Mouse (Mus musculus) small intestine, adult 2 months (tissue): ENCODE results near the gene Srrm3. TPM values are rescaled to one million over a fixed set of nuclear protein-coding genes. Genes with fewer than 3 reads are reported as not detected.

Experiments used
- H3K27ac ChIP-seq: fragments of 200-500 bp; 2 replicates; pipeline ENCODE4 v1.5.1; 2012; ENCODE audit warnings: low read depth, low read length, control low read depth, inconsistent platforms; ENCODE audit not compliant: insufficient read depth
- H3K27me3 ChIP-seq: fragments of 200-500 bp; 2 replicates; pipeline ENCODE4 v1.6.1; 2012; ENCODE audit warnings: mild to moderate bottlenecking, moderate library complexity, low read length, inconsistent platforms; ENCODE audit not compliant: control insufficient read depth, insufficient read depth
- H3K36me3 ChIP-seq: fragments of 200-500 bp; 2 replicates; pipeline ENCODE4 v1.6.1; 2012; ENCODE audit warnings: mild to moderate bottlenecking, low read length, control low read depth, inconsistent platforms; ENCODE audit not compliant: control insufficient read depth, insufficient read depth
- H3K4me1 ChIP-seq: fragments of 200-500 bp; 2 replicates; pipeline ENCODE4 v1.6.1; 2012; ENCODE audit warnings: low read length, inconsistent platforms, mixed read lengths; ENCODE audit not compliant: control insufficient read depth, insufficient read depth, insufficient read length
- H3K4me3 ChIP-seq: fragments of 200-500 bp; 2 replicates; pipeline ENCODE4 v1.5.1; 2012; ENCODE audit warnings: low read depth, mild to moderate bottlenecking, control low read depth, inconsistent platforms, low read length, moderate library complexity
- CTCF ChIP-seq: fragments of 200-500 bp; IDR thresholded peaks from 2 replicates; pipeline ENCODE4 v1.5.1; 2012; ENCODE audit warnings: low read depth, mild to moderate bottlenecking, control low read depth, inconsistent platforms, low read length, moderate library complexity, mixed read lengths; ENCODE audit not compliant: insufficient replicate concordance, insufficient read length; ENCODE audit errors: extremely low read depth
- POLR2A ChIP-seq: fragments of 200-500 bp; IDR thresholded peaks from 2 replicates; pipeline ENCODE4 v1.6.1; 2012; ENCODE audit warnings: low read depth, mild to moderate bottlenecking, control low read depth, inconsistent platforms, low read length, moderate library complexity
- WGBS: fragments of 180-500 bp; shearing (Covaris S2); methylation state at CpG from one replicate; pipeline ENCODE4 v1.1.7; 2018; 5-methylcytosine and 5-hydroxymethylcytosine counted together
- polyA plus RNA-seq: library from polyadenylated mRNA; depleted of rRNA; stranded (reverse); fragments of >200 nt; gene quantifications from 2 replicates; pipeline ENCODE4 v1.2.3, GENCODE M21; 2012

Srrm3 gene
- polyA plus RNA-seq, 1 experiment: 0.19 TPM

DNA sequence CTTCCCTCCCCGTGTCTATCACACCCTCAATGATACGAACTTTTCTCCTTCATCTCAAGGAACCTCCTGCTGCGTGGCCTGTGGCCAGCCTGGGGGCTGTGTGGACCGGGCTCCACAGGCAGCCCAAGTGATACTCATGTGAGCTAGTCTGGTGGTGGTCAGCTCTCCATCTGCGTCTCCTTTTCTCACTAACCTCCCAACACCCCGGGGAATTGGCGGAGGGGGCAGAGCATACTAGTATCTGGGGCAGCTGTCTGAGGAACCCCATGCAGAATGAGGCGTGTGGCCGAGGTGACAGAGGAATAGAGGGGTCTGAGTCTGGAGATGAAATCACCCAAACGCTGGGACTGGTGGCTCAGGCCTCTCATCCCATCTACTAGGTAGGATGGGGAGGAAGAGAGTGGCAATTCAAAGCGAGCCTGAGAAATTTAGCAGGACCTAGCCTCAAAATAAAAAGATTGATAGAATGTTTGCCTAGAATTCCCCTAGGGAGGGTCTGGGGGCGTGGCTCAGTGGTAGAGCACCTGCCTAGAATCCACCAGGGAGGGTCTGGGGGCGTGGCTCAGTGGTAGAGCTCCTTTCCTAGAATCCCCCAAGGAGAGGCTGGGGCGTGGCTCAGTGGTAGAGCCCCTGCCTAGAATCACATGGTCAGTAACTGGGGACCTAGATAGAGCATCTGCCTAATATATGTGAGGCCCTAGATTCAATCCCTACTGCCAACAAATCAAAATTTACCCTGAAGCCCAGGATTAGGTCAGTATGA, 63.2 kb downstream of the Srrm3 start:
- Histone ChIP-seq H3K4me3 (no peak overlapping the region), H3K27me3 (peaks cover 52% of the 10 kb centered on the region)
- whole genome bisulfite sequencing: 65% methylated on average over 14 of the region's 14 CpGs

DNA sequence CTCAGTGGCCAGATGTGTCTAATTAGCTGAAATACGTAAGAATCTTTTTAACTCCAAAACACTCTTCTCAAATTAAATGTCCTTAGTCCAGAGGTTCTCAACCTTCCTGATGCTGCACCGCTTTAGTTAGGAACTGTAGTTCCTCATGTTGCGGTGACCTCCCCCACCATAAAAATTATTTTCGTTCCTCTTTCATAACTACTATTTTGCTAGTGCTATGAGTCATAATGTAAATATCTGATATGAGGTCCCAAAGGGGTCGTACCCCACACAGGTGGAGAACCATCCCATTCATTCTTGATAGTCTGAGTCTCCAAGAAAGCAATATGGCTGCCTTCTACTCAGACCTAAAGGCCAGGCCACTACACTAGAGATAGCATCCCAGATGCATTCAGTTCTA, 63.8 kb downstream of the Srrm3 start:
- Histone ChIP-seq H3K27ac (no peak overlapping the region), H3K36me3 (no peaks in the 10 kb centered on the region), H3K4me3 (no peak overlapping the region), H3K27me3 (peaks cover 52% of the 10 kb centered on the region), H3K4me1 (peaks cover 3% of the 10 kb centered on the region; the same call in 1 of the 2 replicates)
- WGBS: 44% methylated on average over 5 of the region's 5 CpGs
- TF ChIP-seq POLR2A (no peak), CTCF (no peak)

More for the DNA sequence above, 63.2 kb downstream of the Srrm3 start:
- no peaks in the 10 kb centered on the region for H3K36me3 ChIP-seq
- H3K4me1 ChIP-seq: peaks cover 3% of the 10 kb centered on the region; the same call in 1 of the 2 replicates
- H3K27ac ChIP-seq: no peak overlapping the region
- TF ChIP-seq POLR2A: no peak
- no peak for TF ChIP-seq CTCF

DNA sequence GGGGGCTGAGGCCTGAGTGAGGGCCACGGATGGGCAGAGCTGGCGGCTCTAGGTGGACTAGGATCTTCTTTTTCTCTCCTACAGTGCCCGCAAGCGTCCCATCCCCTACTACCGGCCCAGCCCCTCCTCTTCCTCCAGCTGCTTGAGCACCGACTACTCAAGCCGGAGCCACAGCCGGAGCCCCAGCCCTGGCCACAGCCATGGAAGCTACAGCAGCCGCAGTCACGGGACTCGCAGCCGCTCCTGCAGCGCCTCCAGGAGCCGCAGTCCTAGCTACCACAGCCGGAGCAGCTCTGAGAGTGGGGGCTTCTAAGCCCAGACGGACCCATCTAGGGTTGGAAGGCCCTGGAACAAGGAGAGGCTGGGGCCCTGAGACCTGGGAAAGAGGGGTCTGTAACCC, 66.3 kb downstream of the Srrm3 start:
- 29% methylated on average over 16 of the region's 16 CpGs for WGBS
- Histone ChIP-seq H3K4me3 (no peak overlapping the region), H3K27me3 (peaks cover 39% of the 10 kb centered on the region), H3K4me1 (peaks cover 2% of the 10 kb centered on the region; the same call in 1 of the 2 replicates), H3K27ac (no peak overlapping the region), H3K36me3 (no peaks in the 10 kb centered on the region)
- TF ChIP-seq POLR2A: no peak
- TF ChIP-seq CTCF: no peak

DNA sequence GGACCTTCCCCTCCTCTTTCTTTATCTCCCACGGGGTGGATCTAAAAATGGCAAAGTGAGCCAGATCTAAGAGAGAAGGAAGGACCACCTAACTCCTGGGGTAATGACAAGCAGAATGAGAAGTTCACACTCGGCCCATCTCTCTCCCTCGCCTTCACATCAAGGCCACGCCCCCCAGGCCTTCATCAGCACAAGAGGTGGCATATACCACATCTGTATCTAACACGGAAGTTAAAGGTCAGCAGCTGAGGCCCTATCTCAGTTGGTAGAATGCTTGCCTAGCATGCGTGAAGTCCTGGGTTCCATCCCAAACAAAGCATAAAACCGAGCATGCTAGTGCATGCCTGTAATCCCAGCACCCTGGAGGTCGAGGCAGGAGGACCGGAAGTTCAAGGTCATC, 67.1 kb downstream of the Srrm3 start:
- no peaks in the 10 kb centered on the region for H3K4me1 ChIP-seq
- H3K36me3 ChIP-seq: no peaks in the 10 kb centered on the region
- H3K4me3 ChIP-seq: no peak overlapping the region
- H3K27me3 ChIP-seq: peaks cover 31% of the 10 kb centered on the region
- WGBS: 37% methylated on average over 9 of the region's 9 CpGs
- no peak for TF ChIP-seq POLR2A
- TF ChIP-seq CTCF: no peak
- no peak overlapping the region for H3K27ac ChIP-seq

DNA sequence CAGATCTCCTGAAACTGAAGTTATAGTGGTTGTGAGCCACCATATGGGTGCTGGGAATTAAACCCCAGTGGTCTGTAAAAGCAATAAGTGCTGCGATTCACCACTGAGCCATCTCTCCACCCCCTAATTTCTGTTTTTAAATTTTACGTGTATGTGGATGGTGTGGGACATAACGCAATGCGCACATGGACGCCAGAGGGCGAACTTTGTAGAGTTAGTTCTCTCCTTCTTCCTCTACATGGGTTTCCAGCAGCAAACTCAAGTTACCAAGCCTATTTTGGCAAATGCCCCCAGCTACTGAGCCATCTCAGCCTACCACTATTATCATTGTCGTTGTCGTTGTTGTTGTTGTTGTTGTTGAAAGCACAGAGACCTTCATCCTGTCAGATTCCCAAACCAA, 70.5 kb downstream of the Srrm3 start:
- 7% methylated on average over 8 of the region's 8 CpGs for WGBS
- Histone ChIP-seq H3K36me3 (no peaks in the 10 kb centered on the region), H3K27ac (no peak overlapping the region), H3K4me1 (peaks cover 9% of the 10 kb centered on the region), H3K27me3 (peaks cover 10% of the 10 kb centered on the region; the same call in 1 of the 2 replicates), H3K4me3 (no peak overlapping the region)
- TF ChIP-seq CTCF: peak; percentile 31; the same call in 1 of the 2 replicates
- no peak for TF ChIP-seq POLR2A

DNA sequence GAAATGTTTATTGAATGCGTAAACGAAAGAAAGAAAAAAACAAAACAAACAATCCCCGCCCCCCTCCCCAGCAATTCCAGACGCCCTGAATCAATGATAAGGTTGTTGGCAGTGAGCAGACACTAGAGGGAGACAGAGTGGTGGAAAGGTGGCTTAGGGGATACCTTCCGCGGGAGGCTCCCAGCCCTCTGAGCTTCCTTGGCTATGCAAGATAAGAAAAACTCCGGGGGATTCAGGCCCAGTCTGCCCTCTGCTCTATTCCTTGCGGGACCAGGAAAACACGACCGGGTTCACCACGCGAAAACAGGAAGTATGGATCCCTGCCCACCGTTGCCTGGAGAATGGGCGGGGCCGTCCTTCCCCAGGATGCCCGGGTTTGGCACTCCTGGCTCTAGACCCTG, 71.1 kb downstream of the Srrm3 start:
- no peak overlapping the region for H3K27ac ChIP-seq
- H3K36me3 ChIP-seq: no peaks in the 10 kb centered on the region

DNA sequence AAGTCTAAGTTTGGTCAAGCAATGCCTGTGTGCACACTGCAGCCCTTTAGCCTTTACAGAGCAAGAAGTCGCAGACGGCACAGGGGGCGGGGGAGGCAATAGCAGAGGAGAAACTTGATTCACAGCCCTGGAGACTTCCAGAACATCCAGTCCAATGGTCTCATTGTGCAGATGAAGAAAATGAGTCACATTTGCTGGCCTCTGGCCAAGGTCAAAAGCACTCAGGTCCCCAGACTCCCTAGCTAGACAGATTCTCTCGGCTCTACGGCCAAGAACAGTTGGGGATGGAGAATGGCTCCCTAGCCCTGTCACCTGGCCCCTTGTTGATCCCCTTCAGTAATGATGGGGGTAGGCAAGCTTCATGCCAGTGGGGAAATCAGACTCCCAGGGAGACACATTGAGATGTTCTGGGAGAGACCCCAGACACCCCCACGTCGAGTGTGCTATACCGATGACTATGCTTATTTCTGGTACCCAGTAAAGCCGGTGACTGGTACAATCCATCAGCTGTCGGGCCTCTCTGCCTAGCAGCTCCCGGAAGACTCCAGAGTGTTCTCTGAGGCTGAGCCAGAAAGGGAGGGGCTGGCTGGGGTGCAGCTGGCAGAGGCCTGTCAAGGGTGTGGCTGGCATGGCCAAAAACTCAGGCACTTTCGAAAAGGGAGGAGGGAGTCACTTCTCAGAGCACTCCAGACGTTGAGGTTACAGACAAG, 72.9 kb downstream of the Srrm3 start:
- TF ChIP-seq CTCF (no peak), POLR2A (no peak)
- H3K4me1 ChIP-seq: peaks cover 9% of the 10 kb centered on the region
- H3K27ac ChIP-seq: peak overlapping the region; percentile 63
- 7% methylated on average over 13 of the region's 13 CpGs for WGBS
- no peak overlapping the region for H3K4me3 ChIP-seq
- no peaks in the 10 kb centered on the region for H3K27me3 ChIP-seq
- H3K36me3 ChIP-seq: no peaks in the 10 kb centered on the region

More for the DNA sequence above, 71.1 kb downstream of the Srrm3 start:
- under 1% methylated on average over 16 of the region's 16 CpGs for WGBS
- TF ChIP-seq CTCF (peak; percentile 73; the same call in 1 of the 2 replicates), POLR2A (no peak)
- peaks cover 9% of the 10 kb centered on the region for H3K4me1 ChIP-seq
- H3K4me3 ChIP-seq: peak overlapping the region; percentile 54
- H3K27me3 ChIP-seq: peaks cover 8% of the 10 kb centered on the region; the same call in 1 of the 2 replicates
